Mouse (Mus musculus): ENCODE results near the gene Smco2. TPM values are rescaled to one million over a fixed set of nuclear protein-coding genes. Genes with fewer than 3 reads are reported as not detected.

Smco2 gene
- total RNA-seq, 2 experiments from 2014 or later: not detected

DNA sequence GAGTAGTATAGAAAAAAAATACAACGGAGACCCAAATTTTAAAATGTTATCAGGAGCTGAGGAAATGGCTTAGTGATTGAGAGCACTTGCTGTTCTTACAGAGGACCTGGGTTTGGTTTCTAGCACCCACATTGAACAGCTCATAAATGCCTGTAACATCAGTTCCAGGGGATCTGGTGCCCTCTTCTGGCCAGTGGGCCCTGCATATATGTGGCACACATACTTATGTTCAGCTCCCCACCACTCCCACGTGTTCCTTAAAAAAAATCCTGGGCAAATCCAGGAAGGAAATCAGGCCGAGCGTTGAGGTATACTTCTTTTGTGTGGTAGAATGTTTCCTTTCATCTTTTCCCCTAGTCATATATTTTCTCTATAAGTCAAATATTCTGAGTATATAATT, 52.0 kb downstream of the Smco2 start:
- DNase-seq: no peak

DNA sequence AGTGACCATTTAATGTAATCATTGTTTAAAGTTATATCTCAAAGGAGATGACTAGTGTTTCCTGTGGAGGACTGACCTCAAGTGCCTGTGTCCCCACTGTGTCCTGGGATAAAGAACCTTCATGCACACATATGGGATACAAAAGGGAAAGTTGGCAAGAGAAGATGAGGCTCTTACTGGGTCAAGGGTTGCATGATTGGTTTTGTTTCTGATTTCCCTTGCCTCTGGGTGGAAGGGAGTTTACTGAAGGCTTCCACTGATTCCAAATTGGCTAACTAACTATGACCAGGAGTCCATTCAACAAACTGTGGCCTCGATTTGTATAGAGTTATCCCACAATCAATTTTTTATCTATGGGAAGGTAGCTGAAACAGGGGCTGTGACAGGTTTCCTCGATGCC, 53.7 kb downstream of the Smco2 start:
- DNase-seq: no peak

DNA sequence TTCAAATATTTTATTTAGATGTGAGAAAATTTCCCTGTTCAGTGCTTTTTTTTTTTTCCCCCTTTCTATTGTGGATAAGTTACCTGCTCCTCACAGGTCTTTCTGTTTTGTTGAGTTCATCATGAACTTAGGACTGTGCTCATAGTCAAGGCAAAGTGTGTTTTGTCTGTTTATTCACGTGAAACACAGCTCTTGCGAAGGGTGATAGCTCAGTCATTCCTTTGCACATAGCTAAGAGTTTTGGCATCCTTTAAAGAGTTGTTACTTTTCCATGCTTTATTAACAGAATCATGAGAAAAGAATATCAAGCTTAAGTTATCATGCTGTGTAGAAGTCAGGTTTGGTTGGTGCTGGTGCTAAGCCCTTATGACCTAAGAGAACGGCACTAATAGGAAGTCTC, 54.8 kb downstream of the Smco2 start:
- DNase-seq: no peak

DNA sequence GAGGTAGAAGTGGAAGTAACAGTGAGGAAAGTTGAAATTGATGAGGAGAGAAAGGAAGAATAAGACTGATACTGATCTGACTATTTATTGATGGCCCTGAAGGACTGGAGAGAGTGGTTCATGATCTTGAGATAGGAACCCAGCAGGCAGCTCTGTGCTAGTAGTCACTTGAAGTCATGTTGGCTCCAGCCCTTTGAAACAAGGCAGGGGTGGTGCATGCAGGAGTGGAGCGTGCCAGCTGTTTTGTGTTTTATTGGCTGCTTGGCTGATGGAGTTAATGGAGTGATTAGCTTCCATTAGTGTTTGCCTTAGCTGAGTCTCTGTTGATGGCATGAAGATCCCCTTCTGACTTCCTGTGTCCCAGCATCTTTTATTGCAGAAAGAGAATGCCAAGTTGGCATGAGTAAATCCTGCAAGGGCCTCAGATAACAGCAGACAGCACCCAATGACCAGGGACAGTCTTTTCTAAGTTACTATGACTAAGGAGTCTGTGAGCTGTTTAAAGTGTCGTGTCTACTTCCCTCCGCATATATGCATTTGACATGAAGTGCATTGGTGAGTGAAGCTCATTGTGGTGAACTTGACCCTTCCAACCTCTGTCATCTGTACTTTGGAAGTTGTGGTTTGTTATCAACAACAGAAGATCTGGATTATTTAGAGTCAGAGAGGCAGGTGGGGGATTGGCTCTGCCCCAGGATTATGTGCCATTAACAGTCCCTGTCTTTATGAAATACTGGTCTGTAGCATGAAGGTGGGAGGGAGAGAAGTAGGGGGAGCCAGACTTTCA, 56.3 kb downstream of the Smco2 start:
- no peak for DNase-seq

DNA sequence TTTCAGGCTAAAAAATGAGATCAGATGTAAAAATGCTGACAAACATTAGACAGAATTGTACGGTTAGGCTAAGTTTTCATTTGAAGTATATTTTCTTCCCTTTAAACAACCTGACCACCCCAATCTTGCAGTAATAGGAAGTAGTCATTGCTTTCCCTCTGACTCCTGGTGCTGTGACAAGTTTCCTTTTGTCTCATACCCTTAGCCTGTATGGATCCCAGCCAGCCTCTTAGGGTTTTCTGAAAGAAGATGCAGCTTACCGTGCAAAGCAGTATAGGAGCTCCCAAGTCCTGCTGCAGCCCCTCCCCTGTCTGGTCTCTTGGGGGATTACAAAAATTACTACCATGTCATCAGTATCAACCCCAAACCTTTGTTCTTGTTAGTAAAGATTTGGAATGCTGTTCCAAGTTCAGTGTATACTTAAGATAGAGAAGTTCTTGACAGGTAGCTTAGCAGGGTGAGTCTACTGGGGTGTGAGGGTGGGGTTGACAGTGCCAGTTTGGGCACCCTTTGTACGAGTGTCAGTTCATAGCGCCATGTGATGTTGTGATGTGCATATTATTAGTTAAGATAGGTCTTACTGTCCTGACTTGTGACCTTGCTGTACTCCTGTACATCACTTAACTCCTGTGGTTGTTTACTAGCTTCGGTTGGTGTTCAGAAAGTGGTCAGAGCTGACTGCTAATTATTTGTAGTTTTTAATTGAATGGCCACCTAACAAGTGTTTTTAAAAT, 57.3 kb downstream of the Smco2 start:
- no peak for DNase-seq

DNA sequence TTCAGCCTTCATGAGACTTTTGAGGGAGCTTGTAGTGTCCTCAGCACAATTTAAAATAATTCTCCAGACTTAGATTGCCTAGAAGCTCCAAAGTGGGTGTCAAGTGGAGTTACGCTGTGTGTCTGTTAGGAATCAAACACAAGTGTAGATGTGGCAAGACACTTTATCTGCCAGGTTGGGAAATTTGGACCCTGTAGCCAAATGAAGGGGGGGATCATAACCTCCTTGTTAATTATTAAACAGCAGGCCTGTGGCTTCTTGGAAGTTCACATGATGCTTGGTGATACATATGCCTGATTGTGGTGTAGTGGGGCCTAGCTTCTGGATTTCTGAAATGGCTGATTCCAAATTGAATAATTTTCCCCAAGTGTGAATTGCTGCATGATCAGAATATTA, 57.9 kb downstream of the Smco2 start:
- DNase-seq: no peak

DNA sequence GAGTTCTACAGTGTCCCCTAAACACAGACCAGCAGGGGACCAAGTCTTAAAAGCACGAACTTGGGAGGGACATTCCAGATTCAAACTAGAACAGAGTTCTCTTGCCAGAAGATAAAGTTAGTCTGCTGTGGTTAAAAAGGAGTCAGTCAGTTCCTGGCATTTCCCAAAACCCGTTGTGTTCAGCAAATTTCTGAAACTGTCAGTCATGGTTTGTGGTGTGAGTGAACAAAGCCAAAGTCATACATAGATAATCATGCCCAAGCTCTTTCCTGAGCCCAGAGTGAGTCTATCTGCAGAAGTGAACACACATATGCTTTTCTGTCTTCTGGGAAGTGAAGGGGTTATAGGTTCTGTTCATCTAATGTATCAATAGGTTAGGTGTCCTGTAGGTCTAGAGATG, 58.9 kb downstream of the Smco2 start:
- no peak for DNase-seq

DNA sequence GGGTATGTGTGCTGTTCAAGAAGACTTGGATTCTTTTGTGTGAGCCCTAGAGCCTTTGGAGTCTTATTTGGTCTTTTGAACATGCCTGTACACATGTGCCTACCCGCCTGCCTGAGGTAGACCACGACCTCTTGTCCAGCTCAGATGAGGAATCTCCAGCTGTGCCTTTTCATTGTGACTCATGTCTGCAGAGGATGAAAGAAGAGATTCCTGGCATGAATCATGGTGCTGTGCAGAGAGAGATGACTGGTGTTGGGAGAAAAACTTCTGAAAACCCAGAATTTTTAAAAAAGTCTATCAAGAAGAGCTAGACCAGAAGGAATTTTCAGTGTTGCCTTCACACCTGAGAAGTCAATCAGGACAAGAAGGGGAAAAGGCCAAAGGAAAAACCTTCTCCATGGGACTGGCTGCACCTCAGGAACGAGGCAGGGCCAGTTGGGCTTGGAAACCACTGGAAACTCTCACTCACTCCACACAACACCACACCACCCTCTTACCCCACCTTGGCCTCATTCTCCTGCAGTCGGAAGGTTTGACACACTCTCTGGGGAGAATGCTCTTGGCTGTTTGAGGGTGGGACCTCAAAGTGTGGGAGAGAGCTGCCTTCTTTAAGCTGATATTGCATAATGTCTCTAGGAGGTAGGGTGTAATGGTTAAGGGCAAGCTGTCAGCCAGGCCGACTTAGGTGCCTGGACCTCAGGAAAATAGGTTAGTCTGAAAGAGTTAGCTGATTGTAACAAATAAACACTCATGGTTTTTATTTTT, 60.0 kb downstream of the Smco2 start:
- no peak for DNase-seq

DNA sequence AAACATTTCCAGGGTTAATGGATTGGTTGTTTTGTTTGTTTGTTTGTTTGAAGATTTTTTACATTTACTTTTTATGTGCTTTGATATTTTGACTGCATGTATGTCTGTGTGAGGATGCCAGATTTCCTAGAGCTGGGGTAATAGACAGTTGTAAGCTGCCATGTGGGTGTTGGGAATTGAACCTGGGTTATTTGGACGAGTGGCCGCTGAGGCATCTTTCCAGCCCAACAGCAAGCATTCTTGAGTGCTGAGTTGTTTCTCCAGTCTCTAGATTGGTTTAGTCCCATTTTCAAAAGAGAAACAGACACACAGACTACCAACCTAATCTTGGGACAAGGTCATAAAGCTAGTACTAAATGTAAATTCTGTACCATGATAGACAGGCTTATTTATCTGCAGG, 60.9 kb downstream of the Smco2 start:
- no peak for DNase-seq

DNA sequence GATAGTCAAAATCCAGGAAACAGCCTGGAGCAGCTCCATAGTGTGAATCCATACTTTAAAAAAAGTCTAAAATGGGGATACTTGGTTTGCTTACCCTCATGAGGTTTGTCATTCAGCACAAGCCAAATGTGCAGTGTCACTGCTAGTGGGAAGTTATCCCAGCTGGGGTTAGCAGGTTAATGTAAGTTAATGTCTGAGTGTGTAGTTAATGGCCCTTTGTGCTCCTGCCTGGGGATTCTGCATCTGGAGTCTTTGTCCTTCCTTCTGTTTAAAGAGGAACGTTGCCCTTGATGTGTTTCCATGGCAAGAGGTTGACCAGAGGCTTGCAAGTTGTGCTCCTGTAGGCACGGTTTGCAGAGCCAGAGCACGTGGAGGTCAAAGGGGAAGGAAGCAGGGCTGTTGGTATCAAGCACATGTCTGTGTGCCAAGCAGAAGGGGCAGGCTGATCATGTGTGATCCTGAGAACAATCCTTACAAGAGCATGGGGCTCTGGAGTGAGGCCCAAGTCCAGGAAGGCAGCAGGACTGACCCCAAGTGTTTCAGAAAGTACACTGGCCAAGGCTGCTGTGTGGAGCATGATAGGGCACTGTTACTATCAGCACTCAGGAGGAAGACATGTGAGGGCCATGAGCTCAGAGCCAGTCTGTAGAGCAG, 63.1 kb downstream of the Smco2 start:
- DNase-seq: no peak

DNA sequence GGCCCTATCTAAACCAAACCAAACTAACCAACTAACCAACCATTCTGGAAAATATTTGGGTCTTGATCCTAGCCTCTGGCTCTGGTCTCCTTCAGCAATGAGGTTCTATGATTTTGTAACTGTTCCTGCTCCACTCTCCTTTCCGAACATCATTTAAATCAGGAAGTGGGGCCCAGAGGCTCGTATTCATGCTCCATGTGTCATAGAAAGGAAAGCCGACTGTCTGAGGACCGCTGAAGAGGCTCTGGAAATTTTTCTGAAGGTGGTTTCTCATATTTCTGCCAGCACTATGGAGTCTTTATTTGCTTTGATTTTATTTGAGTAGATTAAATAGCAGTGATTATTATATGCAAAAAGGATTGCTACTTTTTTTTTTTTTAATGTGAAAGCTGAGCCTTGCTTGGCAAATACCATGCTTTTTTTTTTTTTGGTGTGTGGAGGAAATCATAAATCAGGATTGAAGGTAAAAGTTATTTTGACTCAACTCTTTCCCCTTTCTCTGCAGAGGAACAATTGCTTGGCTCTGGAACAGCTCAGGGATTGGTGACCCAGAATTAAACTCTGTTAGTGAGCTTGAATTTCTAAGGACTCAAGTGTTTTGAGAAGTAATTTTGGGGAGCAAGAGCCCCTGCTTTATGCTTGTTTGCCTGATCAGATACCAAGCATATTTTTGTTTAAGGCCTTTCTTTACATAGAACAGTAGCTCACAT, 63.7 kb downstream of the Smco2 start:
- no peak for DNase-seq

DNA sequence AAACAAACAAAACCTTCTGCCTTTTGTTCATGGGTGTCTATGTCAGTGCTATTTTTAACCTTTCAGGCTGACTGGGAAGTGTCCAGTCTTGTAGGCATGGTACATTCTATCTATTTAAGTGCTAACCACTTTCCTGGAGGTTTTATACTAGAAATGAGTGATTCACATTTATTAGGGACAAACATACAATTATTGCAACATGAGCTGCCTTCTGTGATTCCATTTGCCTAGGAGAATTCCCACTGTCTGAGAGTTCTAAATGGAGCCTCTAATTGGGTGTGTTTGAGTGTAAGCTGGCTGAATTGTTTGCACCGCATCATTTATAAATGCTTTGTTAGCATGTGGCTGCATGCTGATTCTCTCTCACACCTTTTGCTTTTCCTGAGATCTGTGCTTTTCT, 65.9 kb downstream of the Smco2 start:
- DNase-seq: no peak

DNA sequence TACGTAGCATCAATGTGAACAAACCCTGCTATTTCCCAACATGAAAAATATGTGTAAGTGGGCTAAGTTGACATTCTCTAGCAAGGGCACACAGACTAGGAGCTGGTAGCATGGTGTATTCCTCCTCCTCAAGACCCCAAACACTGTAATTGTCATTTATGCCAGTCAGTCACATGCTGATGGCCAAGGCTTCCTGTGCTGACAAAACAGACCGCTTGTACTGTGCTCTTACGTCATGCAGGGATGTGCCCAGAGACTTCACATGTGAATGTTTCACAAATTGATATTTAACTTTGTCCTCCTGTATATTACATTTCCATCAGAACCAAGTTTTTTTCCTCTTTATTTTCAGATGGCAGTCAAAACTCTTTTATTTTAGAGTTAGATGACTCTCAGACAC, 67.5 kb downstream of the Smco2 start:
- DNase-seq: no peak

DNA sequence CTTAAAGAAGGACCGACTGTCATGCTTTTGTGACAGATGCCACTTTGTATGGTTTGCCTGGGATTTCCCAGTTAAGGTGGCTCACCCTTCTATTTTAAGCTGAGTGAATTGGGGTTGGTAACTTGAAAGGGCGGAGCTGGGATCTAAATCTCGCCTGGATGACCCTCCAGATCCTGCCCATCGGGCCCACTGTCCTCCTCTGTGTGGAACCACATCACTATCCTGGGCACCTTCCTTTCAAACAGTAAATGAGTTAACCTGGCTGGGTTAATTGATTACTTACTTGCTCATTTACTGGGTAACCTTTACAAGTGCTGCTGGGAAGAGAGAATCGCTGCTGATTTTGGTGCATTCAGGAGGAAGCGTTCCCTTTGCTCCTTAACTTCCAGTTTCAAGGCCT, 68.4 kb downstream of the Smco2 start:
- DNase-seq: no peak

Other genes starting within 250 kb of the Smco2 start
- 10 to 100 TPM; 37.6 to 37.7 TPM for gene Med21, start 207.6 kb upstream of the Smco2 start, total RNA-seq (2021)
- gene Tm7sf3, start 207.3 kb upstream of the Smco2 start, total RNA-seq (2021): 1 to 10 TPM; 7.3 to 9.5 TPM
- 1 to 10 TPM; 5.9 to 8.6 TPM for gene Stk38l, start 125.1 kb upstream of the Smco2 start, total RNA-seq (2021)
- 1 to 10 TPM in 1 of 2 experiments, under 1 TPM in 1; 0.61 to 1.2 TPM for gene Arntl2, start 54.0 kb upstream of the Smco2 start, total RNA-seq (2021)
- gene Ppfibp1, start 38.4 kb downstream of the Smco2 start, total RNA-seq (2021): 10 to 100 TPM; 32.7 to 33.7 TPM
- gene 1700034J05Rik, start 104.3 kb downstream of the Smco2 start, total RNA-seq (2021): not detected
- gene Rep15, start 182.5 kb downstream of the Smco2 start, total RNA-seq (2021): under 1 TPM; 0.54 to 0.59 TPM
- gene Mrps35, start 192.7 kb downstream of the Smco2 start, total RNA-seq (2021): 10 to 100 TPM; 51.7 to 59.4 TPM
- not detected for gene Mansc4, start 236.9 kb downstream of the Smco2 start, total RNA-seq (2021)
- 1 to 10 TPM; 2.3 to 2.4 TPM for gene Klhl42, start 241.3 kb downstream of the Smco2 start, total RNA-seq (2021)